Mouse (Mus musculus) midbrain, embryonic 15.5 days (tissue): Measurements from ENCODE around the gene Helq. TPM values are rescaled to one million over a fixed set of nuclear protein-coding genes. Genes with fewer than 3 reads are reported as not detected.

Experiments
- ATAC-seq: fragments of 200-750 bp; cut with Nextera tagmentation; replicated peaks from 2 replicates; pipeline ENCODE4 v1.8.0; 2017; ENCODE audit warnings: moderate TSS enrichment
- H3K27ac ChIP-seq: fragments of 300-500 bp; sonication (generic); 2 replicates; pipeline ENCODE4 v1.5.1; 2015; ENCODE audit warnings: mild to moderate bottlenecking, inconsistent platforms
- H3K27me3 ChIP-seq: fragments of 300-500 bp; sonication (generic); replicated peaks from 2 replicates; pipeline ENCODE4 v1.6.1; 2015; ENCODE audit warnings: inconsistent platforms
- H3K36me3 ChIP-seq: fragments of 300-500 bp; sonication (generic); replicated peaks from 2 replicates; pipeline ENCODE4 v1.6.1; 2015; ENCODE audit warnings: inconsistent platforms
- H3K4me1 ChIP-seq: fragments of 300-500 bp; sonication (generic); 2 replicates; pipeline ENCODE4 v1.6.1; 2015; ENCODE audit warnings: inconsistent platforms
- H3K4me2 ChIP-seq: fragments of 300-500 bp; sonication (generic); 2 replicates; pipeline ENCODE4 v1.6.1; 2015; ENCODE audit warnings: inconsistent platforms, mild to moderate bottlenecking, moderate library complexity
- H3K4me3 ChIP-seq: fragments of 300-500 bp; sonication (generic); 2 replicates; pipeline ENCODE4 v1.5.1; 2015; ENCODE audit warnings: mild to moderate bottlenecking, inconsistent platforms
- H3K9ac ChIP-seq: fragments of 300-500 bp; sonication (generic); 2 replicates; pipeline ENCODE4 v1.6.1; 2015; ENCODE audit warnings: mild to moderate bottlenecking, inconsistent platforms
- H3K9me3 ChIP-seq: fragments of 300-500 bp; sonication (generic); 2 replicates; pipeline ENCODE4 v1.6.1; 2016; ENCODE audit warnings: inconsistent platforms
- WGBS: fragments of 180-500 bp; shearing (Covaris S2); methylation state at CpG from one replicate; pipeline ENCODE4 v1.1.7; 2015; ENCODE audit warnings: mixed read lengths; 5-methylcytosine and 5-hydroxymethylcytosine counted together
- polyA plus RNA-seq: library from polyadenylated mRNA; unstranded; fragments of >200 nt; fragmentation: Nextera tagmentation; extraction: Ambion mirVana; gene quantifications from 2 replicates; pipeline ENCODE4 v1.2.1, GENCODE M21; 2015

The Helq gene
- 22.2 and 22.6 TPM in 2 replicates for polyA plus RNA-seq

DNA sequence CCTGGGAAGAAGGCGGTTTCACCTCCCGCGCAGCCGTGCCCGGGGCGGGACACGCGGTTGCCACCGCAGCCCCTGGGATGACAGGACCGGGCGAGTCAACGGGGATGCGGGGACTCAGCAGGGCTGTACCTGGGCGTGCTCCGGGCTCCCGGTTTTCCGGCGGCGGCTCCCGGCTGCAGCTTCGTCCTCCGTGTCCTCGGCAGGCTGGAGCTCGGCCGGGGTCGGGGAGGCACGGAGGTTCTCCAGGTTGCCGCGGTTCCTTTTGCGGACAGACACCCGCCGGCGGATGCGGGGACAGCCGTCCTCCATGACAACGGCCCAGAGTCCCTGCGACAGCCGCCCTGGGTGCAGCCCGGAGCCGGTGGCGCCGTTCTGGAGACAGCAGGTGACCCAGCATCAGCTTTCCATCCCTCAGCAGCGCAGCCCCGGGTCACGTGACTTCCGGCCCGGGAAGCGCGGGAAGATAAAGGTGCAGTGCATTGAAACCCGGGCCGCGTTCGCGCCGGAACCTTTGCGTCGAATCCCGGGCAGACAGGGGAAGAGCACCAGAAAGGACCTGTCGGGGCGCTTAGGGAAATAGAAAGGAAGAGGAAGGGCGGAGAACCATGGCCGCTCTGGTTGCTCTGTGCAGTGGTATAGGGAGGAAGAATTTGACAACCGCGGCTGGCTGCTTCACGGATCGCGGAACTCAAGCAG, at the start of gene Helq, which contains the start of gene Mrps18c:
Helq (minus strand) TSS at position 434 of the 696 bp plus-strand sequence.
Mrps18c (plus strand) TSS at position 463 of the 696 bp plus-strand sequence.
- H3K36me3 ChIP-seq: peaks cover 23% of the 10 kb centered on the region; the same call in 1 of the 2 replicates
- H3K9ac ChIP-seq: peak within 1 kb of the TSS; percentile 82
- peak; percentile 99 for ATAC-seq
- peak within 1 kb of the TSS; percentile 68; the same call in 1 of the 2 replicates for H3K27ac ChIP-seq
- H3K27me3 ChIP-seq: no peaks in the 10 kb centered on the region
- H3K4me2 ChIP-seq: peak within 1 kb of the TSS; percentile 75
- peak within 1 kb of the TSS; percentile 62 for H3K4me3 ChIP-seq
- H3K4me1 ChIP-seq: peaks cover 22% of the 10 kb centered on the region
- WGBS: under 1% methylated on average over 67 of the region's 67 CpGs
- no peaks in the 10 kb centered on the region for H3K9me3 ChIP-seq

- H3K27me3 ChIP-seq: peaks cover 43% of the 10 kb centered on the region
- H3K36me3 ChIP-seq: no peaks in the 10 kb centered on the region
- peak overlapping the region; percentile 53 for H3K4me3 ChIP-seq
- no peak for ATAC-seq
- H3K27ac ChIP-seq: no peak overlapping the region
- peak overlapping the region; percentile 99 for H3K4me2 ChIP-seq
- H3K9ac ChIP-seq: no peak overlapping the region
- H3K9me3 ChIP-seq: 0 out of 2 replicates have a peak, but pooled peaks cover 3% of the 10 kb centered on the region
- peaks cover 19% of the 10 kb centered on the region for H3K4me1 ChIP-seq
- 15% methylated on average over 2 of the region's 2 CpGs for WGBS
These were observed 48.7 kb upstream of the Helq start for GRCm38 (mm10) chr5:100847143-100847542.

GRCm38 (mm10) chr5:100846599-100846920, 48.2 kb upstream of the Helq start:
- no peak overlapping the region for H3K27ac ChIP-seq
- H3K4me3 ChIP-seq: peak overlapping the region; percentile 53
- peaks cover 43% of the 10 kb centered on the region for H3K27me3 ChIP-seq
- 0 out of 2 replicates have a peak, but pooled peaks cover 5% of the 10 kb centered on the region for H3K9me3 ChIP-seq
- ATAC-seq: peak; percentile 42; the same call in 1 of the 2 replicates
- peaks cover 19% of the 10 kb centered on the region for H3K4me1 ChIP-seq
- WGBS: 1% methylated on average over 22 of the region's 22 CpGs
- H3K9ac ChIP-seq: peak overlapping the region; percentile 41
- H3K36me3 ChIP-seq: no peaks in the 10 kb centered on the region
- peak overlapping the region; percentile 99 for H3K4me2 ChIP-seq

- ATAC-seq: peak; percentile 80
- H3K36me3 ChIP-seq: no peaks in the 10 kb centered on the region
- H3K4me1 ChIP-seq: peaks cover 19% of the 10 kb centered on the region
- H3K9me3 ChIP-seq: 0 out of 2 replicates have a peak, but pooled peaks cover 5% of the 10 kb centered on the region
- H3K27ac ChIP-seq: no peak overlapping the region
- peak overlapping the region; percentile 41 for H3K9ac ChIP-seq
- peak overlapping the region; percentile 99 for H3K4me2 ChIP-seq
- peaks cover 43% of the 10 kb centered on the region for H3K27me3 ChIP-seq
- under 1% methylated on average over 52 of the region's 52 CpGs for WGBS
- H3K4me3 ChIP-seq: peak overlapping the region; percentile 53
These were observed 47.6 kb upstream of the Helq start for GRCm38 (mm10) chr5:100845848-100846598.

GRCm38 (mm10) chr5:100845485-100845847, 47.1 kb upstream of the Helq start, which contains the start of gene Gpat3:
Gene Gpat3, plus strand, starts transcription at chr5:100845713.
- Histone ChIP-seq H3K4me3 (peak within 1 kb of the TSS; percentile 53), H3K36me3 (no peaks in the 10 kb centered on the region), H3K9ac (peak within 1 kb of the TSS; percentile 41), H3K4me2 (peak within 1 kb of the TSS; percentile 99), H3K27me3 (peaks cover 43% of the 10 kb centered on the region), H3K9me3 (0 out of 2 replicates have a peak, but pooled peaks cover 5% of the 10 kb centered on the region), H3K27ac (no peak within 1 kb of the TSS), H3K4me1 (peaks cover 19% of the 10 kb centered on the region)
- WGBS: 0% methylated on average over 16 of the region's 16 CpGs
- ATAC-seq: no peak

DNA sequence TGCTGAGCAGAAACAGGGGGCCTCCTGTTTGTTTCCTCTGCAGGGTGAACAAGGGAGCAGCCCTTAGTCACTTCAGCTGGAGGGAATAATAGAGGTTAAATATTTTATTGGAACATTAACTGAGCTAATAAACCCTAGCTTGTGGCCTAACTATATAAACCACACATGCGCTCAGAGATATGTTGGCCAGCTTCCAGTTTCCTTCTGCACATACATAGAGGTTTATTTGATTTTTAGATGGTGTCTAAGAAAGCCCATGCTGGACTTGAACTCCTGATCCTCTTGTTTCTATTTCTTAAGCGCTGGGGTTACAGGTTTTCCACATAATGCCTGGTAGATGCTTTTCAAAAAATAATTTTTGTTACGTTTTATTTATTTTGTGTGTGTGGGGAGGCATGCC, 46.1 kb upstream of the Helq start:
- no peak overlapping the region for H3K4me3 ChIP-seq
- 51% methylated on average over 3 of the region's 3 CpGs for WGBS
- 0 out of 2 replicates have a peak, but pooled peaks cover 5% of the 10 kb centered on the region for H3K9me3 ChIP-seq
- no peaks in the 10 kb centered on the region for H3K36me3 ChIP-seq
- no peak overlapping the region for H3K27ac ChIP-seq
- peaks cover 19% of the 10 kb centered on the region for H3K4me1 ChIP-seq
- no peak overlapping the region for H3K9ac ChIP-seq
- no peak overlapping the region for H3K4me2 ChIP-seq
- no peak for ATAC-seq
- H3K27me3 ChIP-seq: peaks cover 43% of the 10 kb centered on the region

- Histone ChIP-seq H3K27ac (no peak overlapping the region), H3K4me3 (no peak overlapping the region), H3K4me1 (no peaks in the 10 kb centered on the region), H3K36me3 (no peaks in the 10 kb centered on the region), H3K9ac (no peak overlapping the region), H3K9me3 (0 out of 2 replicates have a peak, but pooled peaks cover 5% of the 10 kb centered on the region), H3K4me2 (no peak overlapping the region), H3K27me3 (0 out of 2 replicates have a peak, but pooled peaks cover under 1% of the 10 kb centered on the region)
- WGBS: 92% methylated on average over 7 of the region's 7 CpGs
- no peak for ATAC-seq
These were observed 39.5 kb upstream of the Helq start for GRCm38 (mm10) chr5:100837907-100838306.

- no peaks in the 10 kb centered on the region for H3K4me1 ChIP-seq
These were observed 37.6 kb upstream of the Helq start for GRCm38 (mm10) chr5:100835862-100836538.

DNA sequence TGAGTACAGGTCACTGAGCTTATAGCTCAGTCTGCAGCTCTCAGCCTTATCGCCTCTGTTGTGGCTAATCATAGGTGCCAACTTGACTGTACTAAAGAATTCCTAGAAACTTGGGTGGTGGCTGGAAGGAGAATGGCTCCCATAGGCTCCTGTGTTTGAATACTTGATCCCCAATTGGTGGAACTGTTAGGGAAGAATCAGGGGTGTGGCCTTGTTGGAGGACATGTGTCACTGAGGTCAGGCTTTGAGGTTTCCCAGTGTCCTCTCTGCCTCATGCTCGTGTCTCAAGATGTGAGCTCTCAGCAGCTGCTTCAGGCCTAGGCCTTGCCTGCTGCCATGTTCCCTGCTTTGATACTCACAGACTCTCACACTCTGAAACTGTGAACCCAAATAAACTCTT, 35.4 kb upstream of the Helq start:
- H3K27me3 ChIP-seq: no peaks in the 10 kb centered on the region
- H3K27ac ChIP-seq: no peak overlapping the region
- H3K9ac ChIP-seq: no peak overlapping the region
- no peak for ATAC-seq
- 86% methylated on average over 2 of the region's 2 CpGs for WGBS
- no peak overlapping the region for H3K4me3 ChIP-seq
- no peaks in the 10 kb centered on the region for H3K9me3 ChIP-seq
- no peak overlapping the region for H3K4me2 ChIP-seq
- no peaks in the 10 kb centered on the region for H3K36me3 ChIP-seq
- no peaks in the 10 kb centered on the region for H3K4me1 ChIP-seq

More at GRCm38 (mm10) chr5:100835862-100836538, 37.6 kb upstream of the Helq start:
- Histone ChIP-seq H3K9me3 (no peaks in the 10 kb centered on the region), H3K4me2 (no peak overlapping the region), H3K27me3 (no peaks in the 10 kb centered on the region), H3K9ac (no peak overlapping the region), H3K36me3 (no peaks in the 10 kb centered on the region), H3K4me3 (no peak overlapping the region), H3K27ac (no peak overlapping the region)
- ATAC-seq: no peak
- 71% methylated on average over 9 of the region's 9 CpGs for WGBS

DNA sequence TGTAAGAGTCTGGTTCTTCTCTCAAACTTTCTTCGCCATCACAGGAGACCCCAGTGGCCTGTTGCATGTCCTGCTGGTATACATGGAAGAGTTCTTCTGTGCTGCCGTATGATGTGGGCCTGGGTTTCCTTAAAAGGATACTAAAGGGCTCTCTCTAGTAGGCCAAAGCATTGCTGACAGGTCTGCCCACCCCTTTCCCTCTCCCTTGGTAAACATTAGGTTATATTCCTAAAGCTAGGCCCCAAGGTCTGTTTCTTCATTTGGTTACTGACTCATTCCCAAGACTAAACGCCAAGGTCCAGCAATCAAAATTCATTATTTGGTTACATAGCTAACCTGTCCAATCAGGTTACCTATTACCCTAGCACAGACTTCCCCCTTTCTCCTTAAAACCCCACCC, 34.3 kb upstream of the Helq start:
- no peaks in the 10 kb centered on the region for H3K9me3 ChIP-seq
- H3K4me3 ChIP-seq: no peak overlapping the region
- 91% methylated on average over 3 of the region's 3 CpGs for WGBS
- no peaks in the 10 kb centered on the region for H3K27me3 ChIP-seq
- ATAC-seq: no peak
- H3K27ac ChIP-seq: no peak overlapping the region
- no peak overlapping the region for H3K4me2 ChIP-seq
- no peaks in the 10 kb centered on the region for H3K4me1 ChIP-seq
- no peaks in the 10 kb centered on the region for H3K36me3 ChIP-seq
- H3K9ac ChIP-seq: no peak overlapping the region

GRCm38 (mm10) chr5:100828701-100829100, 30.3 kb upstream of the Helq start:
- H3K9me3 ChIP-seq: no peaks in the 10 kb centered on the region
- H3K36me3 ChIP-seq: no peaks in the 10 kb centered on the region
- ATAC-seq: no peak
- H3K4me2 ChIP-seq: no peak overlapping the region
- H3K4me1 ChIP-seq: no peaks in the 10 kb centered on the region
- no peak overlapping the region for H3K9ac ChIP-seq
- H3K27me3 ChIP-seq: no peaks in the 10 kb centered on the region
- 87% methylated on average over 3 of the region's 3 CpGs for WGBS
- no peak overlapping the region for H3K27ac ChIP-seq
- H3K4me3 ChIP-seq: no peak overlapping the region

DNA sequence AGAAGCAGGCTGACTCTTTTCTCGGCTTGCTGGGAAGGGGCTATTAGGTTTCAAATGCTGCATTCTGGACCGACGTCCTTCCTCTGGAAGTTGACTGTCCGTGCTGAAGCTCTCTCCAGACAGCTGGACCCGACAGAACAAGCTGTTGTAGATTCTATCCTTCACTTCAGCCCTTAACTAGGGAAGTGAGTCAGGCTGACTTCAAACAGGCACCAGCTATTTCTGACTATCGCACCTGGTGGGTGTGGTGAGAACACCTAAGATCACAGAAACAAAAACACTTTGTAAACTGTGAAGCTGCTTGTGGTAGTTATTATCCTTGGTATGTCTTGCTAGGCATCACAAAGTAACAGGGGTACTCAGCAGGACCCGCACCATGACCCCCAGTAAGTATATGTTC, 28.1 kb upstream of the Helq start:
- H3K9me3 ChIP-seq: no peaks in the 10 kb centered on the region
- H3K27ac ChIP-seq: no peak overlapping the region
- H3K4me1 ChIP-seq: no peaks in the 10 kb centered on the region
- no peaks in the 10 kb centered on the region for H3K27me3 ChIP-seq
- H3K4me2 ChIP-seq: no peak overlapping the region
- no peak for ATAC-seq
- H3K9ac ChIP-seq: no peak overlapping the region
- no peak overlapping the region for H3K4me3 ChIP-seq
- H3K36me3 ChIP-seq: no peaks in the 10 kb centered on the region
- WGBS: 80% methylated on average over 7 of the region's 7 CpGs
